Mouse (Mus musculus): Measurements from ENCODE around the gene Lamb1.

Lamb1 gene

DNA sequence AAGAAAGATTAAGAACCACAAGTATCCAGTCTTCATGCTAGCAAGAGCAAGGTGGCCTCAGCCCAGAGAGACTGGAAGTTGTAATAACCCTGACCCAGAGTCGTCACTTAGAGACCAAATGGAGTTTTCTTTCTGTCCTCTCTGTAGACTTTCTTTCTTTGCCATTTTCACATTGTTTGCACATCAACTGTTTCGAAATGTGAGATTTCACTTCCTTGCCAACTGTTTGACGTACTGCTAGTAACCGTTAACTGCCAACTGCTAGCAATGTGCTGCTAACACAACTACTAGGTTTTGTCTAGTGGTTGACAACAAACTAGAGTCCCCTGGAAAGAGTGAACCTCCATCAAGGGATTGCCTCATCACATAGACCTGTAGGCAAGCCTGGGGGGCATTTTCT, 18.1 kb downstream of the Lamb1 start:
- no peak for DNase-seq (ENCODE audit: low read depth, low spot score)

DNA sequence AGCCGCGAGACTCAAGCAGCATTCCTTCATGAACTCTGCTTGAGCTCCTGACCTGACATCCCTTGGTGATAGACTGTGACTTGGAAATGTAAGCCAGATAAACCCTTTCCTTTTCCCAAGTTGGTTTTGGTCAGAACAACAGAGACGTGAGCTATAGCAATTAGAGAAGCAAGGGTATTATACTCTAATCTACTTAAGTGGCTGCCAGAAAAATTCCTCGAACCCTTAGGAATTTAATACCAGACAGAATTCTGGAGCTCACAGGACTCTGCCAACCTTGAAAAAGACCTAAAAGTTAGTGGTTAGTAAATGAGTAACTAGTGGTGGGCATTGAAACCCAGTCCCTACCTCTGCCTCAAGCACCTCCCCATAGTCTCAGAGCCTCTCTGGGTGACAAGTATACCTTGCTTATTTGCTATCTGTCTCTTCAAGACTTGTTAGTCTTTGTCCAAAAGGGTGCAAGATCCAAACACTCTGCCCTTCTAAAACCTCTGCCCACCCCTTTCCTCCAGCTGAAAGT, 18.6 kb downstream of the Lamb1 start:
- no peak for DNase-seq (ENCODE audit: low read depth, low spot score)

DNA sequence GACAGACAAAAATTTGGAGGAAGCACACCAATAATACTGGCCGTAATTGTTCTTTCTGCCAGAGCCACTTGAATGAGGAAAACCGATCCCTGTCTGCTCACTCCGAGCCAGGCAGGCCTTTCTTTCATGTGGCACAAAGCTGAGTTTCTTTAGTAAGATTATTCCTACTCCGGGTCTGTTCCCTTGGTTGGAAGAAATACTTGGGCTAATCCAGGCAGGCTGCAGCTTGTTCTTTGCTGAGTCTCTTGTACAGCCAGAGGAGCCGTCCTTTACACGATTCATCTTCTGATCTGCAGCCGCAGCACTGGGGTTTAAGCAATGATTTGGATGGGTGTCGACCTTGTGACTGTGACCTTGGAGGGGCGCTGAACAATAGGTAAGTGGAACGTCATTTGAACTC, 24.0 kb downstream of the Lamb1 start:
- DNase-seq (ENCODE audit: low read depth, low spot score) = peak; percentile 36

DNA sequence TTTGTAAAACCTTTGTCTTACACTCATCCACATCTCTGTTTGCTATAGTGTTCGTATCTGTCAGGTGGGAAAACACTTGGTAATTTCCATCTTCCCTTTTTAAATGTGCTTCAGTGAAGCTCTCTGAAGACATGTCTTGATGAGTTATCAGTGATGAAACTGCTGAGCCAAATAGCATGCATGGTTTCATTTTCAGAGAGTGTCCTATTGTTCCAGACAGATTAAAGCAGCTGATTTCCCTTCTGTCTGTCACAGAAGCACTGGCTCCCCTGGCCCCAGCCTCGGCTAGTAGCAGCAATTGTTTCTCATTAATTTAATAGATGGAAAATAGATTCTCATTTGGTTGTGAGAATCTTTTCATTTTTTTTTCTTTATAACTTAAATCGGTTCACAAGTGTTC, 25.9 kb downstream of the Lamb1 start:
- DNase-seq (ENCODE audit: low read depth, low spot score) = no peak

DNA sequence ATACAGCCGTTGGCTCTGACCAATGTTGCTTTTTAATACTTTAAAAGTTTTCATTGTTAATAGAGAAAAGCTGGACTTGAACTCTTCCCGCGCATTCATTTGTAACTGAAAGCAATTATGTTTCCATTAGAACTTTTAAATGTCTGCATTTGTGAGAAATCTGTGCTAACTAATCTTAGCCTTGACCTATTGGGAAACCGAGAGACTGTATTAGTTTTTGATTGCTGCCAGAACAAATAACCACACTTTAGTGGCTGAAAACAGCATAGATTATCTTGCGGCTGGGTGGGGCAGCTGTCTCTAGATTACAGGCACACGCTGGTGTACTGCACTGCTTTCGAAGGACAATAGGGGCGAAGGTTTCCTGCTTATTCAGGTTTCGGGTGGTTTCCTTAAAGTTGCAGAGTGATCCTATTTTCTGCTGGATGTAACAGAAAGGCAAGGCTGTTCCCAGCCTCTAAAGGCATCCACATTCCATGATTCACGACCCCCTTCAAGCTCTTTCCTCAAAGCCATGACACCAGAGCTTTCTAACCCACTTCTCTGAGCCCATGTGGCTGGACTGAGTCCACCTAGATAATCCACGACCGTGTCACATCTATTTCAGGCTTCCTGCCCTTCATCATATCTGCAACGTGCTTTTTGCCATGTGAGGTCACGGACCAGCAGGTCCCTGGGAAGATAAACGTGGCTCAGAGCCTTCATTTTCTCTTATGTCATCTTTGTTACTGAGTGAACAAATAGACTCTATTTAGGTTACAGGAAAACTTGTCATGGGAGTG, 28.5 kb downstream of the Lamb1 start:
- DNase-seq (ENCODE audit: low read depth, low spot score) = peak; percentile 39

DNA sequence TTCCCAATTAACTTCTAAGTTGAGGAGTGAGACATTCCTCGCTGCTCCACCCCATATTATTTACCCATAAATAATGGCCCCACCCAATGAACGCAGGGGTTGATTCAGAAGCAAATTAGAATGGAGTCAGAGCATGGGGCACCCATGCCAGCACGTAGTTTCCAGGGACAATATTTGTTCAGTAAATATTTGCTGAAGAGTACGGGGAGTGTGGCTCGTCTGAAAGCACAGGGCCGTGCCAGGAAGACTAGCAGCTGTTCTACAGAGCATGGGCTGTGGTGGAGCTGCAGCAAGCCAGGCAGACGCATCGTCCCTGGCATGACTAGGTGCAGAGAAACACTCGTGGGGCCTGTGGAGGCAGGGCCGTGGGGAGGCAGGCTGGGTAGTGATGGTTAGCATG, 29.5 kb downstream of the Lamb1 start:
- DNase-seq (ENCODE audit: low read depth, low spot score) = no peak

DNA sequence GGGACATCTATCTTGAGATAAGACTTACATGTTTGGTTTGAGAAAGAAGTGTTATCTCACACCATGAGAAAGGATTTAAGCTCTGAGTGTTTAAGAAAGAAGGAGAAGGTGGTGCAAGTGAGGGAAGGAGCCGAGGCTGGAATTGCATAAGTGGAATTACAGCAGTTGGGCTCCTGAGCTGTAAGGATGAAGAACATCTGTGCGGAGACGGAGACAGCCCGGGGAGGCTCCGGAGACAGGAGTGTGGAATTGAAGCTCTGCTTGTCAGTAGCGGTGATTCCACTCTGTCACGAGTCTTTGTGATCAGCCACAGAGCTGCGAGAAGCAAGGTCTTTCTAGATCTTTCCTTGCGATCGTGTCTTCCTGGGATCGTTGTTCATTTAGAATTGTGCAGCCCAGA, 30.0 kb downstream of the Lamb1 start:
- DNase-seq (ENCODE audit: low read depth, low spot score) = no peak

DNA sequence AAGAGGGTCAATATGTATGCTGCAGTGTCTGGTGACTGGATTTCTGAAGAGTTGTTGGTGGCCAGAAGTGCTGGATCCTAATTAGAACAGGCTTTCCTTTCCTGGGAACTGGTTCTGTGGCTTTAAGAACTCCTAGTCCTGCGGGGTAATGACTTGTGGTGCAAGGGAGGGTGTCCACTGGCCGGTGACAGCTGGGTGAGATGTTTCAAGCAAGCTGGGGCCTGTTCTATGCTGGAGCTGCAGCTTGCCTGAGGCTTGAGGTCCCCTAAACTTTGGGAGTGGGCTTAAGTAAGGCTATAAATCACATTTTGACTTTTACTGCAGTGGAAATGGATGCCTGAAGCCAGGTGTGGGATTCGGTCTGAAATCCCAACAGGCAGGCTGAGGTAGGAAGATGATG, 30.5 kb downstream of the Lamb1 start:
- DNase-seq (ENCODE audit: low read depth, low spot score) = no peak

DNA sequence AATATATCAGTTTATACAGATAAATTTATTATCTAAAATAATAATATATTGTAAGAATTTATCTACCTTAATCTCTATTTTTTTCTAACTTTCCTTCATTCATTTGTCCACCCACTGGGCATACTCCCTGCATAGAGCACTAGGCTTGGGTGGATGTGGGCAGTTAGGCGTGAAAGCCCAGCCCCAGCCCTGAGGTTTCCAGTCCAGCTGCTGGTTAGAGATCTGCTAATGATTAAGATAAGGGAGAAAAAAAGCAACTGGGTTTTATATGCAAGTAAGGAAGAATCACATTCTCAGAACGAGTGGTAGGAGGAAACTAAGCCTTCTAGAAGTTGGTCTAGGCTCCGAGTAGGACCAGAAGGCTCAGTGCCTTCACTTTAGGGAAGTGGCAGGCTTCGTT, 31.1 kb downstream of the Lamb1 start:
- DNase-seq (ENCODE audit: low read depth, low spot score) = no peak

DNA sequence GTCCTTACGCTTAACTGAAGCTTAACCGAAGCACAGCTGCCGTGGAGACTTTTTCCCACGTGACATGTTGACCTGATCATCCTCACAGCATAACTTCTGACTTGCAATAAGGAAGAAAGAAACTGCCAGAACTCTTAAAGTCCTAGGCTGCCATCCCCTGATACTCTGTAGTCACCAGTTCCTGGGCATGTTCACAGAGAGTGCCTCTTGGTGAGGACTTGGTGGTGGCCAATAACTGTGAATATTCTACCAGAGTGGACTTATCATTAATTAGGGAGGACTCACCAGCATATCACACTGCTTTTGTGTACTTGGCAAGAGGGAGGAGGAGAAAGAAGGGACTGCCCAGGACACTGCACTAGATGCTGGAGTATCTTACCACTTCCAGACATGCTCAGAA, 33.1 kb downstream of the Lamb1 start:
- no peak for DNase-seq (ENCODE audit: low read depth, low spot score)

DNA sequence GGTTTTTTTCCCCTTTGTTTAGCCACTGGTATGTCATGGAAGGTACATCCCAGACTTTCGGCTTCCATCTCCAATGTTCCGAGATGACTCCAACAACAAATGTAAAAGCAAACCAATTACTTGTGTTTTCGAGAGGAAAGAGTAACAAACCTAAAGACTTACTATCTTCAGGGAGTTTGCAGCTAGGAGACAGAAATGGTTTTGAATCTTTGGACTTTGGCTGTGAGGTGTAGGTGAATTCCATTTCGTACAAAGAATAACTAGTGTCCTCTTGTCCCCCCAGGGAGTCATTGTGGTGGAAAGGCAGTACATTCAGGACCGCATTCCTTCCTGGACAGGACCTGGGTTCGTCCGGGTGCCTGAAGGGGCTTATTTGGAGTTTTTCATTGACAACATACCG, 33.5 kb downstream of the Lamb1 start:
- no peak for DNase-seq (ENCODE audit: low read depth, low spot score)

DNA sequence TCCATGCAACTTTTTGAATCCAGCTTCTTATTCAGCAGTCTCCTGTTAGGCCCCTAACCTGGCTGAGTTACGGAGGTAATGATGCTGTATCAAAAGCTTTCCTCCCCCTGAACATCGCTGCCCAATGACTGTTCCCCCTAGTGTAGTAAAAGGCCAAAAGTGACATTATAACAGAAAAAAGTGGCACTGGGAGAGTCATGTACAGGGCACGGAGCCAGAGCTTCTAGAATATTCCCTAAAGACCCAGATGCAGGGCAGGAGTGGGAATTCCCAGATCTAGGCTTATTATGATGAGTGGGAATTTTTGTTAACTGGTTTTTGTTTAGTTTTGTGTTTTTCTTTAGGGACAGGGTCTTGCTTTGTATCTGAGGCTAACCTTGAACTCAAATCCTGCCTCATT, 34.1 kb downstream of the Lamb1 start:
- no peak for DNase-seq (ENCODE audit: low read depth, low spot score)

DNA sequence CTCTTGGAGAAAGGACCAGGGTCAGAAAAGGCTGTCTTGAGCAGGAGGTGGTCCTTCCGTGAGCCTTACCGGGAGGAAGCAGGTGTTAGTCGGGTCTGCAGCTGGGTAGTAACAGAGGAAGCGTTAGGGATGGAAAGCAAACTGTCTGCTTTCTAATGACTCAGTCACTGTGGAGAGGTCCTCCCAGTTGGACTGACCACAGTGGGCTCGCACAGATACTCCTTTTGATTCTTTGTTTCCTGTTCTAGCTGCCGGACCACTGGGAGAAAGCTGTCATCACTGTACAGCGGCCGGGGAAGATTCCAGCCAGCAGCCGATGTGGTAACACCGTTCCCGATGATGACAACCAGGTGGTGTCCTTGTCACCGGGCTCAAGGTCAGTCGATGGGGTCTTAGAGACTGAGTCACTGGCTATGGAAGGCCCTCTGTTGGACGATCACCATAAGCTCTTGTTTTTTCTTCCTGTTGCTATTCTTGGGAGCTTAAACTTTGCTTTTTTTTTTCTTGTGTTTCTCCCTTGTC, 34.7 kb downstream of the Lamb1 start:
- no peak for DNase-seq (ENCODE audit: low read depth, low spot score)

DNA sequence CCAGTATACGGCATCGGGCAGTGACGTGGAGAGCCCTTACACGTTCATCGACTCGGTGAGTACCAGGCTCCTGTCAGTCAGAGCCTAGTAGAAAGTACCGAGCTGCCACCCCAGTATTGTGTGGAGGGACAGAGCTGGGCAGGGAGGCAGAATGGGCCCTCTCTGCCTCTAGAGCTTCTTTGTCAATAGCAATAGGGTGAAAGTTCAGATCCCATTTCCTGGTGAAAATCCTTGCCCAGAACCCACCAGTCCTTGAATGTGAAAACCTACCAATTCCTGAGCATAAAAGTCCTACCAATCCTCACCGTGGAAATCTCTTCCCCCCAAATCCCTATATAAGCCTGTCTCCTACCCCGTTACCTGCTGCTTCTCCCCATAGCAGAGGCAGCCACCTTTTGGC, 35.2 kb downstream of the Lamb1 start:
- no peak for DNase-seq (ENCODE audit: low read depth, low spot score)

DNA sequence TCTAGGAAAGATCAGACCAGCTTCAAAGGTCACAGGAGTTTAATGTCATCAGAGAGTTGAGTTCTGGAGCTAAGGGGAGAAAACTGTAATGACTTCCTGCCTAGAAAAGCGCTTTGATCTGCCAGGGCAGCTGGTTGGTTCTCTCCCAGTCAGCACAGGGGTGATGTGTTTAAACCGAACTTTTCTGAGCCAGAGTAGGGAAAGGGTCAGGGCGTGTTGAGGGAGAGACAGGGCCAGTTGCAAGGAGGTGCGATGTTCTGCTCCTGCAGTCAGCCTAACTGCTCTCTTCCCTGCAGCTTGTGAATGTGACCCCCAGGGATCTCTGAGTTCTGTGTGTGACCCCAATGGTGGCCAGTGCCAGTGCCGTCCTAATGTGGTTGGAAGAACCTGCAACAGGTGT, 37.2 kb downstream of the Lamb1 start:
- no peak for DNase-seq (ENCODE audit: low read depth, low spot score)

DNA sequence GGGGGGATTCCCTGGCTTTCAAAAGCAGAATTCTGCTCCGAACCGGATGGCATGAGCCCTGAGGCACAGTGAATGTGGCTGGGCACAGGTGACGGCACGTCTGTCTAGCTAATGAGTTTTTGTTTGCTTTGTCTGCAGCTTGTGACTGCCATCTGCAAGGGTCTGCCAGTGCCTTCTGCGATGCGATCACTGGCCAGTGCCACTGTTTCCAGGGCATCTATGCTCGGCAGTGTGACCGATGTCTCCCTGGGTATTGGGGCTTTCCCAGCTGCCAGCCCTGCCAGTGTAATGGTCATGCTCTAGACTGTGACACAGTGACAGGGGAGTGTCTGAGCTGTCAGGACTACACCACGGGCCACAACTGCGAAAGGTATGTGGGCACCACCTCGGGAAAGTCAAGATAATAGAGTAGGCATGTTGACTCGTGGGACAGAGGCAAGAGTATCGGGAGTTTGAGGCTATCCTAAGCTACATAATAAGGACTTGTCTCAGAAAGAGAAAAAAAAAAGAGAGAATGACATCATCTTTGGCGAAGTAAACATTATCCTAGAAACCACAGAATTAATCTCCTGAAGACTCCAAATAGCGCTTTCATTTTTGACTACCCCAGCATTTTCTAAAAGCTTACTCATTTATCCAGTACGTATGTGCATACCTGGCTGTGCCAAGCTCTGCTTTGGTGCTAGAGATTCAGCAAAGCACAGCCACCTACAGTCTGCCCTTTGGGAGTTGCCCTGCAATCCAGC, 37.9 kb downstream of the Lamb1 start:
- no peak for DNase-seq (ENCODE audit: low read depth, low spot score)

DNA sequence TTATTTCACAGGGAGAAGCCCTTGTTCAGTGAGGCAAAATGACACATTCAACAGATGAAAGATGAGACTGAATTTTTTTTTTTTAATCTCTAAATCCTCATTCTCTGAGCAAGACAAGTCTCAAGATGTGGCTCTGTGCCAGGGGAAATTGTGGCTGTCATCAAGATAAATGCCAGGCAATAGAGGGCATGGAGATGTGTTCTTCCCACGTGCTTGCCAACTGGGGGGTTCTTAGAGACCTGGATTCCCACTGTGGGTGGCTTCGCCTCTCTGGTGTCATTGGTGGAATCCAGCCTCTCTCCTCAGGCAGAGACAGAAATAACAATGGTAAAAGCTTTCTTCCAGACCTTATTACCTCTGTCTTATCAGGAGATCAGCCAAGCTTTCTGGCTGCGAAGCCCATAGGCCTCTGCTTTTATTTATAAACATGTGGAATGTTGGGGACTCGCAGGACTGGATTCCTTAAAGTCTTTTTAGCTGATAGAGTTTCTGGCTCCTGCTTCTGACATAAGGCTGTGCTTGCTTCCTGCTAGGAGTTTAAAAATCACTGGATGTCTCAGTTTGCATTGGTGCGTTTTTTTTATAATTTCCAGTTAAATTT, 41.1 kb downstream of the Lamb1 start:
- DNase-seq (ENCODE audit: low read depth, low spot score) = no peak

DNA sequence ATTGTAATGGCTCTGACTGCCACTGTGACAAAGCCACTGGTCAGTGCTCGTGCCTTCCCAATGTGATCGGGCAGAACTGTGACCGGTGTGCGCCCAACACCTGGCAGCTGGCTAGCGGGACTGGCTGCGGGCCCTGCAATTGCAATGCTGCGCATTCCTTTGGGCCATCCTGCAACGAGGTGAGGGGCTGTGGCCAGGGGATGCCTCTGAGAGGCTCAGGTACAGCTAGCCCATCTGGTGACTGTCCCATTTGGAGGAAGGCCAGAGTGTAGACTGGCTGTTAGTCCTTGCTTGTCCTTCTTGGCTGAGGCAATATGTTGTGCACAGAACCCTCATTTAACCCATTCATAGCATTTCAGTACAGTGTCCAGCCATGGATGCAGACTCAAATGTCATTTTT, 42.0 kb downstream of the Lamb1 start:
- no peak for DNase-seq (ENCODE audit: low read depth, low spot score)

DNA sequence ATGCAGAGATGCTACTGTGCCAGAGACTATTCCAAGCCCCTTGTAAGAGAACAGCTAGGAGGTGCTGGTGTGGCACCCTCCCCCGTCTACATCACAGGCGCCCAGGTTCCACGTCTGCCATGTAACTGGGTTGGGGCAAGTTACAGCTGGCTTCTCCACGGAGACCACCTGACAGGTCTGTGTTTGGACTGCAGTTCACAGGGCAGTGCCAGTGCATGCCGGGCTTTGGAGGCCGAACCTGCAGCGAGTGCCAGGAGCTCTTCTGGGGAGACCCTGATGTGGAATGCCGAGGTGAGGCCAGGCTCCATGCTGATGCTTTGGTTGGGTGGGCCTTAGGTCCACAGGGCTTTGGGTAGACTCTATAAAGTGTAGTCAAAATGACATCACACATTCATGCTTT, 42.7 kb downstream of the Lamb1 start:
- DNase-seq (ENCODE audit: low read depth, low spot score) = no peak

DNA sequence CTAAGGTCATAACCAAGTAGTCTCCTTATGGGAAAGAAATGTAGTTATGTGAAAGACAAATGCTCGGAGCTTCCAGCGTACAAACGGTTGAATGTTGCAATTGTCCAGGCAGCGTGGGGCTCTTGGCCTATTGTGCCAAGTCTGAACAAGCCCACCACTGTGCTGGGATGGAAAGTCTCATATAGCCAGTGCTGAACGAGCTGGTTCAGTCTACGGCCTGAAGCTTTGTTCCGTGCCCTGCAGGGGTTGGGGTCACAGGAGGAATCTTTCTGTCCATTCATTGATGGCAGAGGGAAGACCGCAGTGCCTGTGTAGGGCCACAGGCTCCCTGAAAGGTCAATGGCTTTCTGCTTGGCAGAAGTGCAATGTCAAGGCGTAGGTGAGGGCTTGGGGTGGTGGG, 45.7 kb downstream of the Lamb1 start:
- no peak for DNase-seq (ENCODE audit: low read depth, low spot score)

DNA sequence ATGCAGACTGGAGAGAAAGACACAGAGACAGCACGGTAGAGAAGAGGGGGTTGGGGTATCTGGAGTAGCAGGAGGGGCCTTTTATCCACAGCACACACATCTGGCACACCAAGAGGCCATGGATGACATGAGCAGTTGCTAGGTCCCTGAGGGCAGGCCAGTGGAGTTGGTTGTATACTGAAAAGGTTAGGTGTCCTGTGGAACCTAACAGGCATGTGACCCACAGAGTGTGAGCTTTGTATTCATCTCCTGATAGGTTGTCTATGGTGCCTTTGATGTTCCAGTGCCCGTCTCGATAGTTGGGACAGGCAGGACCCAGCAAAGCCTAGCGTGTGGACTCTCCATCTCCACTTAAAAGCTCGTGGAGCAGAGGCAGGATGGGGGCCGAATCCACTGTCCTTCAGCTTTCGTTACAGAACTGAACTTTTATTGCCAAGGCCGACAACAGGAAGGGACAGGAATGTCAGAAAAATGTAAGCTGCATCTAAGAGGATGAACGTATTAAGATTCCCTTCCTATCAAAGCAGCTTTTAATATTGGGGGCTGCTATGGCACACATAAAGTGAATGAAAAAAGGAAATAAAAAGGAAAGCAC, 46.7 kb downstream of the Lamb1 start:
- no peak for DNase-seq (ENCODE audit: low read depth, low spot score)

DNA sequence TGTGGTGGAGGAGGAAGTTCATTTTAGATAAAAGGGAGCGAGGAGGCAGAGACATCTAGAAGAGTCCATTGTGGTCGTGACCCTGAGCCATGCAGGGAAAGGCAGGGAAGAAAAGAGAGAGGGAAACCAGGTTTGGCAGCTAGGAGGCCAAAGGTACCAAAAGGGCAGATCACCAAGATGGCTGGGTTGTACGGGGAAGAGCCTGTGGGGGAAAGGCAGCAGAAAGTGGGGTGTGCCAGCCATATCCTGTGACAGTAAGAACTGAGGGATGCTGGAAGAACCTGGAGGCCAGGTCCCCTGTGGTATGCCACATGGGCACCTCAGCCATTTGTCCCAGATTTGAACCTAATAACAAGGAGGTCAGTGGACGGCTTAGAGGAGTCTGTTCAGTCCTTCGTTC, 47.2 kb downstream of the Lamb1 start:
- no peak for DNase-seq (ENCODE audit: low read depth, low spot score)

Measured in R1 (cell line).